Mouse (Mus musculus) ES-E14 (cell line): ENCODE data around the gene Gm19935.

Source experiments
- CHD2 ChIP-seq: IDR thresholded peaks from 2 replicates; pipeline ENCODE4 v1.6.1; 2014; ENCODE audit warnings: mild to moderate bottlenecking, low read depth, low read length, inconsistent platforms
- HCFC1 ChIP-seq: IDR thresholded peaks from 2 replicates; pipeline ENCODE4 v1.6.1; 2012; ENCODE audit warnings: low read length, inconsistent platforms, borderline replicate concordance; ENCODE audit not compliant: insufficient read depth
- MAFK ChIP-seq: IDR thresholded peaks from 2 replicates; pipeline ENCODE4 v1.6.1; 2014; ENCODE audit warnings: mild to moderate bottlenecking, low read depth, low read length, inconsistent platforms; ENCODE audit not compliant: insufficient read depth
- ZC3H11A ChIP-seq: IDR thresholded peaks from 2 replicates; pipeline ENCODE4 v1.6.1; 2012; ENCODE audit warnings: low read depth, mild to moderate bottlenecking, inconsistent platforms, low read length, borderline replicate concordance
- ZNF384 ChIP-seq: IDR thresholded peaks from 2 replicates; pipeline ENCODE4 v1.6.1; 2012; ENCODE audit warnings: low read depth, low read length, inconsistent platforms

DNA sequence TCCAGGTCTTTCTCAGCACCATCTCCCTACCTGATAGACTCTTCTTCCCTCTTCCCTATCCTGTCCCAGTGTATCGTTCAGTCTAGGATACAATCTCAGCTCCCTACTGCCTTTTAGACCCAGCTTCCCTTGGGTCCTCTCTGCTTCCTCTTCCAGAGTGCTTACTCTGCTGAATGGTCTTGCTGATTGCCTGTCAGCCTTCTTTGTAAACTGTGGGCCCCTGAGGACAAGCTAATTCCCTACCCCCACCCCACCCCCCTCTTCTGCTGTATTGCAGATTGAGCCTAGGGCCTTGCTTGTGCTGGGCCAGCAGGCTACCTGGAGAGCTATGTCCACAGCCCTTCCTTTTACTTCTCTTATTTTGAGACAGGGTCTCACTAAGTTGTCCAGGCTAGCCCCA lies 39.8 kb upstream of the Gm19935 start:
- TF ChIP-seq HCFC1 (no peak), MAFK (no peak), ZNF384 (no peak), CHD2 (no peak), ZC3H11A (no peak)
